Mouse (Mus musculus): Measurements from ENCODE around the gene Zkscan17.

The Zkscan17 gene

DNA sequence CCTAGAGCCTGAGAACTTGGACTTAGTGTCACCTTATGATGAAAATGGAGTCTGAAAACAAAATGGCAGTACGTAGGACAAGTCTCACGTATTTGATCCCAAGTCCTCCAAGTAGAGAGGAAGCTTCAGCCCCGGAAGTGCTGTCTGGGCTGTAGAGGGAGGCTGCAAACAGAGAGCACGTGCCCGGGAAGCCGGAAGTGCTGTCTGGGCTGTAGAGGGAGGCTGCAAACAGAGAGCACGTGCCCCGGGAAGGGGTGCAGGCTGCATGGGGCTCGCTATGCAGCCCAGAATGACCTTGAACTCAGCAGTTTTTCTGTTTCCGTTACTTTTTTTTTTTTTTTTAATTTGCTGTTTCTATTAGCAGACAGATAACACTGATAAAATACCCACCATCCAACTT, 8.3 kb downstream of the Zkscan17 start:
- DNase-seq (ENCODE audit: low spot score): no peak

DNA sequence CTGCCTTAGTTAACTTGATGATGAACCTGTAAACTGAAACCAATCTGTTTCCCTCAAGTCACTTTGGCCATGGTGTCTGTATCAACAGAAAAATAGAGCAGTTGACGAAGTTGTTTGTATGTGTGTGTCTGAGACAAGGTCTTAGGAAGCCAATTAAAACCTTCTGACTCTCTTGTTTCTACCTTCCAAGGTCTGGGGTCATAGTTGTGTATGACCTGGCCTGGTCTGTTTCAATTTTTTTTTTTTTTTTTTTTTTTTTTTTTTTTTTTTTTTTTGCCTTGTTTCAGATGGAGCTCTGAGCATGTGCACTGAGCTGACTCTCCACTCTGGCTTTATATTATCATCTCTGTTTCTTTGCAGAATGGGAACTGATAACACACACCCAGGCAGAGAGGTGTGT, 9.1 kb downstream of the Zkscan17 start:
- DNase-seq (ENCODE audit: low spot score): no peak

DNA sequence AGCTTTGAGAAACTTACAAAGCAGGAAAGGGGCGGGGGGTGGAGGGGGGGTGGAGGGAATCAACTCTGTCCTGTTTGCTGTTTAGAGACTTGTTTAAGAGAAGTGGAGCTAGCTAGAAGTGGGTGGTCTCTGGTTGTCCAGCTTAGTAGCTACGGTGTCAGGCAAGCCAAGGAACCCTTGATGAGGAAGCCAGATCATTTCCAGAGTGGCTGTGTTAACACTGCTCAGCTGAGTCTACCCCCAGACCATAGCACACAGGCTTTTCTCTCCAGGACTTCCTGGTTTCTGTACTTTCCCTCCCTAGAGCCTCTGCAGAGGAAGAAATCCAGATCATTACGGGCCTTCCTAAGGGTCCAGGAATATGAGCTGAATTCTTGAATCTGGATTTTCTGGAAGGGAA, 11.8 kb downstream of the Zkscan17 start:
- no peak for DNase-seq (ENCODE audit: low spot score)

DNA sequence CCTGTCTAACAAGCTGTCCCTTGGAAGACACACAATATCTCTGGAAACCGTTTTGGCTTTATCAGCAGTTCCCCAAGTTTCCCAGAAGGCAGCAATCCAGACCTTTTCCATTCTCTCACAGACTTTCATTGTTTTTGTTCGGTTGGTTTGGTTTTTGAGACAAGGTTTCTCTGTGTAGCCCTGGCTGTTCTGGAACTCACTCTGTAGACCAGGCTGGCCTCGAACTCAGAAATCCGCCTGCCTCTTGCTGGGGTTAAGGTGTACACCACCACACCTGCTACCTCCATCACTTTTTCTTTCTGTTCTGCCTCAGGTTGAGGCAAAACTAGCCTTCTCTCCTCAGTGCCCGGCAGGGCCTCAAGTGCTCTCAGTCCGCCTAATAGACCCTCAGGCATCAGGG, 12.2 kb downstream of the Zkscan17 start:
- DNase-seq (ENCODE audit: low spot score): no peak

DNA sequence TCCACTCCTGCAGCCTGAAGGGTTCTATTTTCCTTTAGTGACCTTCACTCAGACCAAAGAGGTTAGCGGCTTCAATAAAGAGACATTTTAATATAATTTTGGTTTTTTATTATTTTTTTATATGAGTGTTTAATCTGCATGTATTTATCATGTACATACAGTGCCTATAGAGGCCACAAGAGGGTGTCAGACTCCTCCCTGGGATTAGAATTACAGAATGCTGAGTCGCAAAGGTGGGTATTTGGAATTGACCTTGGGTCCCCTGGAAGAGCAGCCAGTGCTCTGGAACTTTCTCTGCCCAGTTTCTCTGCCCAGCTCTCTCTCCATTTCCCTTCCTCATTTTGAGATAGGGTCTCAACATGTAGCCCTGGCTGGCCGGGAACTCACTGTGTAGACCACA, 13.0 kb downstream of the Zkscan17 start:
- DNase-seq (ENCODE audit: low spot score): no peak

DNA sequence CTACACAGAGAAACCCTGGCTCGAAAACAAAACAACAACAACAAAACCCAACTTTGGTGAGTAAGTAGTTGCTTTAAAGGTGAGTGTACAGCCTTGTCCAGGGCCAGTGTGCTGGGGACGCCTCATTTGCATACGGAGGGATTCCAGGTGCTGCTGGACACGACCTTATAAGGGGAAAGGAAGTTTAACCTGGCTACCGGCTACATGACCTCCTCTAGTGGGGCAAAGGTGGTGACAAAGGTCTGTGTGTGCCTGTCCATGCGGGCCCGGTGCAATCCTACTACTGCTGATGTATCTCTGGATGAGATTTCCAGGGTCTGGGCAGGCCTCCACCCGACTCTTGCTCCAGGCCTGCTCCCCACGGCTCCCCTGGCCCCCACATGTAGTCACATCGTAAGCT, 13.8 kb downstream of the Zkscan17 start:
- DNase-seq (ENCODE audit: low spot score): no peak

DNA sequence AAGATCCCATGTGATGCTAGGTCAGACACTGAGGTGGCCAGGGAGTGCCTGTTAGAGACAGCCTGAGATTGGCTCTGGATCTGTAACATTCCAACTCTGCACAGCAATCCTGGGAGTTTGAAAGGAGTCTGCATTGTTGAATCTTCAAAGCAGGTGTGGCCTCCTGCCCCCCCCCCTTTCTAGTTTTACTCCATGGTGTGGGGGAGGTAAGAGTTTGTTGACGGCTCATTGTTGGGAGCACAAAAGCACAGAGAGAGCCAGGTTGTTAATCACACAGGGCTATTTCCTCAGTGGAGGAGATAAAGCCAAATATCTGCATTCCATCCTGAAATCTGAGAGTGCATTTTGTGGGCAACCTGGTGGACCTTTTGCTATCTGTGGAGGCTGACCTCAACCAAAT, 15.0 kb downstream of the Zkscan17 start:
- no peak for DNase-seq (ENCODE audit: low spot score)

DNA sequence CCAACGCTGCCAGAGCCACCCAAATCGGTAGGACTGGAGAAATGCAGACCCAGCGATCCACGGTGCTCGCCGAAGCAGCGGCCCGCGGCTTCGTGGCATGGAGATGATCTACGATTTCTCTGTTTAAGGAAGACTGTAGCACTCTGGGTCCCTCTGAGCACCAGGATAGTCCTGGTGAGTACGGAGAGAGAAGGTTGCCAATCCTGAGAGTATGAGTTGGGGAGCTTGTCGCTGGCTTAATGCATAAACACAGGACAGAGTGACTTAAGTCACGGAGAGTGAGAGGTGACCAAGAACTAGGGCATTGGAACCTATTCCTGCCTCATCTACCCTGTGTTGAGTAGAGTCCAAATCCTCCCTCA, 19.9 kb downstream of the Zkscan17 start:
- DNase-seq (ENCODE audit: low spot score): no peak

DNA sequence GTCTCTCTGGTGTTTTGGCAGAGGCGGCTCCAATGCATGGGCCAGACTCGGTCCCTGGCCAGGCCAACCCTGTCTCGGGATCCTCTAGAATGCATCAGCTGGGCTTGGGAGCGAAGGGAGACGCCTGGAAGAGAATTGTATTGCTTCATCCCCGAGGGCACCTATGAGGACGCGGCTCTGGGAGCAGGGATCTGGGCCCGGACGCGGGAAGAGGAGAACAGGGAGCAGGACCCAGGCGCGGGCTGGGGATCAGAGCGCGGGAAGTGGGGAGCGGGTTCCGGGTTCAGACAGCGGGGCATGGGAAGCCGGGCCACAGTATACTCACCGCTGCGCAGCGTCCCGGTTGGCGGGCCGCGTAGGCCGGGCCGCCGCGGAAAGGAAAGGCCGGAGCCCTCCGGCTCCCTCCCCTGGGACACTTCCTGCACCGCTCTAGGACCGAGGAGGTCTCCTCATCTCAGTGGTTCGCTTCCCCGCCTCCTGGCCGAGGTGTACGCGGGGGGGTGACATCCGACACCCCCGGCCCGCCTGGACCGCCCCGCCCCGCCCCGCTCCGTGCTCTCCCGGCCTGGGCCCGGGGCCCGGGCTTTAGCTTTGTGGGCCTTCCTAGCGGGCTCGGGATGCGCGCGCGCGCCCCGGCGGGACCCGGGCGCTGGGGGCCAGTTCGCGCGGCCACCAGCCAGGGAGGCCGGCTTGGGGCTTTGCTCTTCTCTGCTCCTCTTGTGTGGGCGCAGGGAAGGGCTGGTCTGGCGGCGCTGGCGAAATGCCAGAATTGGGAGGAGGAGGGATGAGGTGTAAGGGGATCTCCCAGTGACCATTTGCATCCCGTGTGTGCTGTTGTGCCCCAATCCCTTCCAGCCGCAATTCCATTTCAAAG, 20.5 kb downstream of the Zkscan17 start:
- peak; percentile 89 for DNase-seq (ENCODE audit: low spot score)

DNA sequence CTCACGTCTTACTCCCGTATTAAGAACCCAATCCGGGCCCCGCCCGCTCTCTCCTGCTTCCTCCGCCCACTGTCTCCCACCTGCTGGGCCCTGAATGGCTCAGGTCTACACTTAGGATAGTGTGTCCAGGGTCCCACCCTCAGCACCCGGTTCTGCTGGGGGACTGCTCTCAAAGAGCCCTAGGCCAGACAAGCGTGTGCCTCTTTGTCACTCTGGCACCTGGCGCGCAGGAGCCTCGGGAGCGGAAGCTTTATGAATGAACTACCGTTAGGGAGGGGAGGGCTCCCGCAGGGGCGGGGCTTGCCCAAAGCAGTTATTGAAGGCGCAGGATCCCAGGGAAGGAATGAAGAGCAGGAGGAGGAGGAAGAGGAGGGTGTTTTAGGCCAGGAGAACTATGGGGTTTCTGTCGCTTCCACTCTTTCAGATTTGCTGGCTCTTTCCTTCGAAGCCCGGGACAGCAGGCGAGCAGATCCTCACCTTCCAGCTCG, 21.2 kb downstream of the Zkscan17 start:
- peak; percentile 53 for DNase-seq (ENCODE audit: low spot score)

DNA sequence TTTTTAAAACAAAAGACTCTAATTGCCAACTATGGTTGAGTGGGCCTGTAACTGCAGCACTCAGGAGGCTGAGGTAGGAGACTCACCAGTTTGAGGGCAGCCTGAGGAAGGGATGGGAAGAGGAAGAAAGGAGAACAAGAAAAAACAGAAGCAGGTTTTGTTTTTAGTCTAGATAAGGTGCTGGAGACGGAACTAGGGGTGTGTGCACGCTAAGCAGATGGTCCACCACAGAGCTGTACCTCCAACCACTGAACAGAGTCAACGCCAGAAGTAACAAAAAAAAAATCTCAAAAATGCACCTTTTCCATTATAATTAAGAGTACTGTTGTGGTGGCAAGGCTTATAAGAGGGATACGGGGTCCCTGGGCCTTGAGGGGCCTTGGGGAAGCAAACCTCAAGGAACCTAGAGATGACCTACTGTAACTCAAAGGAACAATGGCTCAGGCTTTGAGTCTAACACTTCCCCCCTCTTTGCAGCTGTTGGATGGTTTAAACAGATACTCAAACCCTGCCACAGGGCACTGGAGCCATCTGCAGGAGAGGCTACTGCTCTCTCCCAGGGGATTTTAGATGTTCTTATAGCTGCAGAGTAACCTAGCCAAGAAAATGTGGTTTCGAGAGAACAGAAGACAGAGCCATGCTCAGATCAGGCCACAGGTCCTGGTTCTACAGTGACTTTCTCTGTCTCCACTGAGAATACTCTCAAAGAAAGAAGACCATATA, 24.4 kb downstream of the Zkscan17 start:
- no peak for DNase-seq (ENCODE audit: low spot score)

DNA sequence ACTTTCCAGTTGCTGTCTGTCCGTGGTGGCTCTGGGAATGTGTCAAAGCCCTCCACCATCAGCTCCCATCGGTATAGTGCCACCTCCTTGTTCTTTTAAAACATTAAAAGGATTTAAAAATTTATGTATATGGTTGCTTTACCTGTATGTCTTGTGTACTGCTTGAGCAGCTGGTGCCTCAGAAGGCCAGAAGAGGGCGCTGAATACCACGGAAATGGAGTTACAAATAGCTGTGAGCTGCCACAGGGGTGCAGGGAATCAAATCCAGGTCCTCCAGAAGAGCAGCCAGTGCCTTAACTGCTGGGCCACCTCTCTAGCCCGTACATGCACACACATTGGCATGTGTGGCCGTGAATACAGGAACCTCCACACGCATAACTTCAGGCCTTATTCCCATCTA, 28.8 kb downstream of the Zkscan17 start:
- DNase-seq (ENCODE audit: low spot score): no peak

DNA sequence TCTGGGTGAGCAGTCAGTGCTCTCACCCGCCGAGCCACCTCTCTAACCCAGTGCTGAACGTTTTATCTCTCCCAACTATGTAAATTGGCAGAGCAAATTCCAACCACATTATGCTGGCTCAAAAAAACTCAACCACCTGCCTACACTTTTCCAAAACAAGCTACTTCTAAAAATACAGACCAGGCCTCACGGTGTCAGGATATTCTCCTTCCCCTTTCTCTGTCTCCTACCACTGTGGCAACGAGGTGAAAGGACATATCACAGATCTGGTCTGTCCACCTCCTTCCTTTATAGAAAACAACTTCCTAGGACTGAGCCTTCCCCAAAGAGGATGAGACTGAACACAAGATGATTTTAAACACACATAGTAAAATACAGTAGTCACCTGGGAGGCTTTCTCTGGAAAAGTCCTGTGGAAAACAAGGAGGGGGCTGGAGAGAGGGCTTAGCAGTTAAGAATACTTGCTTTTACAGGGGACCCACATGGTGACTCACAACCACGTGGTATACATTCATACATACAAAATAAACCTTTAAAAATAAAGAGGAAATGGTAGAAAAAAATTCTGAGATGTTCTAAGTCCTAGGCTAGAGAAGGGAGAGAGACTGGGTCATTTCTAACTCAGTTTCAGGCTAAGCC, 29.8 kb downstream of the Zkscan17 start:
- DNase-seq (ENCODE audit: low spot score): no peak

DNA sequence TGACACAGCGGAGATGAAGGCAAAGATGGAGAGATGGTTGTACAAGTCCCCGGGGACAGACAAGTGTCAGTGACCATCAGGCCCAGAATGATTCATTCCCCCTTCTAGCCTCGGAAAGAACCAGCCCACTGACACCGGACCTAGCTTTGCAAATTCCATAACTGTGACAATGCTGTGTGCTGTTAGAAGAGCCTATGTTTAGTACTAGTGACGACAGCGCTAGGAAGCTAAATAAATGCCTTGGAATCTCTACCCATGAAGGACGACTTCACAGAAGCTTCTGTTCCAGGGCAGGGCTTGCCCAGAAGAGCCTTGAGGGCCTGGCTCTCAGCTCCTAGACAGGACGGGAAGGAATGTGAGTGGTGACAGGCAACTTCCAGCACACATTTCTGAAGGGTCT, 40.3 kb downstream of the Zkscan17 start:
- DNase-seq (ENCODE audit: low spot score): no peak

DNA sequence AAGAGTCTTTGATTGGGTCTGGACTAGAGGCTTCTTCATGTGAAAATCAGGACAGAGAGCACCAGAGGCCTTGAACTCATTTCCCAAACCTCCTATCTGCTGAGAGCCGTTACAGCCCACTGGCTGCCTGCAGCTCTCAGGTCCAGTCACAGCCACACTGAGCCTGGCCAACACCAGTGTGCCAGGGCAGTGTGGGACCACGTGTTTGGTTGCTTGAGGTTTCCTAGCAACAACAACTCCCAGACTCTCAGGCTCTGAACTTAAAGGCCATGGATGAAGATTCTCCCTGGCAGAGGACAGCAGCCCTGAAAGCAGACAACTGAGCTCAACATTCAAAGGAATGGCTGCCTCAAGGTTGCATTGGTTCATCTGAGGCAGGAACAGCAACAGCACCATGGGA, 40.9 kb downstream of the Zkscan17 start:
- DNase-seq (ENCODE audit: low spot score): no peak

DNA sequence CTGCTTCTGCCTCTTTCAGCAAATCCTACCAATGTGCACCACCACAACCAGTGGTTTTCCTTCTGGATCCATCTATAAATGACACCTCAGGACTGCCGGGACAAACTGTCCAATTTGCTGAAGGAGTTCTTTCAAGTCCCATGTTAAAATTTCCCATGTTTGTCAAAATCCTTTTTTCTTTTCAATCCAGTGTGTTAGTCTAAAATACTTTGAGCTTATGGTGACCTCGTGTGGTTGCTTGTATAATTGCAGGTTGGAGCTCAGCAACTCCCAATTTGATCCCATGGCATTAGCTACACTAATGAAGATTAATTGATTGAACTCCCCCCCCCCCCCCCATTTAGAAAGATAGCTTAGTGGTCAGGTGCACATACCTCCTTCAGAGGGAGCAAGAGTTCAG, 43.3 kb downstream of the Zkscan17 start:
- no peak for DNase-seq (ENCODE audit: low spot score)

DNA sequence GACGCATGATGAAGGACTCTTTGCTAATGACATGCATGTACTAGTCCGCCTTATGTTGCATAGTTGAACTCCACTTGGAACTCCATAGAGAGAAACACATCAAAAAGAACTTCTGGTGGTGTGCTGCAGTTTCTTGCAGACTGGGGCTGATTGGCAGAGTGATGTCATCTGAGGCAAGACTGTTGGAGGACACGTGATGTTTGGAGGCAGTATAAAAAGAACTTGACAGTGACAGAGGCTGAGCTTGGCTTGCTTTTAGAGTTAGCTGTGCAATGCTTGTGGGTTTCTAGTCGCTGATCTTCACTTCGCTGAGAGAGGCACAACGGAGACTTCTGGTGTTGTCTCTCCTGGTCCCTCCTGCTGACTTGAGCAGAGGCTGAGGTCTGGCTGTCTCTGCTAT, 49.3 kb downstream of the Zkscan17 start:
- no peak for DNase-seq (ENCODE audit: low spot score)

DNA sequence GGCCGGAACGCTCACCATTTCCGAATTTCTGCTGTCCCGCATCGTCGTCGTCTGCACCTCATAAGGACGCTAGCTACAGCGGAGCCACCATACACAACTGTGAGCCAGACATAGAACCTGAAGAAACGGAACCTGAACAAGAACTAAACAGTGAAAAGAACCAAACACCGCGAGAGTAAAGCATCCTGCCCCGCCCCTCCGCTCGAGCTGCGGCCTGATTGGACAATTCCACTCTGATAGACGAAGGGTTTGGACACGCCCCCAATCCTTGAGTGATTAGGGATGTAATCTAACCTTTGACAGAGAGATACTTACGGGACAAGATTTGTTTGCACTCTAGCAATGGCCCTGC, 54.2 kb downstream of the Zkscan17 start, which contains the start of gene Zfp867:
Gene Zfp867 (minus strand): TSS at position 149 of the 352 bp plus-strand sequence.
- DNase-seq (ENCODE audit: low spot score): peak; percentile 73

DNA sequence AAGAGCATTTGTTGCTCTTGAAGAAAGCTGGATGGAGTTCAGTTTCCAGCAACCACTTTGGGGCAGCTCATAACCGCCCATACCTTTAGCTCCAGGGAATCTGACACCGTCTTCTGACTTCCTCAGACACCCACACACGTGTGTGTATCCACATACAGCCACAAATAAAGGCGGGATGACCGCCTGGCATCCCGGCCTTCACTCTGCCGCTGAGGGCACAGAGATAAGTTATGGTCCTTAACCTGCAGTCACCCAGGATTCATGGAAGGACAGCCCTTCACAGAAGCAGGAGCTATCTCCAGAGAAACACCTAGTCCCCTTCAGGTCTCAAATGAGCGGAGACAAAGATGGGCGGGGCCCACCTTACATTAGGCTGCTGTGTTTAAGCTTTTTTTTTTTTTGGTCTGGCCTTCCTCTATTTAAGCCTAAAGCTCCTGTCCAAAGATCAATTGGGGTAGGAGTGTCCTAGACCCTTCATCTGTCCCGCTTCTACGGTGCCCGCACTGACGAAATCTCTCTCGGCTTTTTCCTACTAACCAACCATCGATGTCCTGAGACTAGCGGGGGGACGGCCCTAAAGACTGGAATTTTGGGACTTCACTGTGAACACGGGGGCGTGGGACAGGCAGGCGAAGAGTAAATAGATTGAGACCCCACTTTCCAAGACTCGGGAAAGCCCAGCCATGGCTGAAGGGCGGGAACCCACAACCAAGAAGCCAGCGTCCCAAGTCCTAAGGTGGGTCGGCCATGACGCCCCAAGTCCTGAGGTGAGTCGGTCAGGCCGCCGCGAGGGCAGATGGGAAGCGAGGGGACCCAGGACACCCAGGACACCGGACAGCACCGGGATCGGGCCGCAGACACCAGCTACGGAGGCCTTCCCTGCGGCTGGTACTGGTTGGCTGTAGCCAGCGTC, 54.9 kb downstream of the Zkscan17 start:
- DNase-seq (ENCODE audit: low spot score): no peak

DNA sequence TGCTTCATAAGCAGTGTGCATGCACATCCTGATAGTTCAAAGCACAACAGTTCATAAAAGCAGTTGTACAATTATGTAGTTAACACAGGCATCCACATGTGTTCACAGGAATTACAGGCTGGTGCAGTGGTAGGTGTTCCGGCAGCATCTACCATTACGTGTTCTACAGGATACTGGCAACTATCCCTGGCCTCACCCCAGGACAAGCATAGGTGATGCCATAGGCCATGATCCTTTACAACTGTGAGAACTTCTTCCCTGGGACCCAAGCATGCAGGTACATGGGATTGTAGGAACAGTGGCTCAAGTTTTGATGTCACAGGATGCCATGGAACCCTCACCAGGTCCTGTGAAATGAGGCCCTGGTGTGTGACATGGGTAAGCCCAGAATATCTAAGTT, 66.1 kb downstream of the Zkscan17 start:
- DNase-seq (ENCODE audit: low spot score): no peak

DNA sequence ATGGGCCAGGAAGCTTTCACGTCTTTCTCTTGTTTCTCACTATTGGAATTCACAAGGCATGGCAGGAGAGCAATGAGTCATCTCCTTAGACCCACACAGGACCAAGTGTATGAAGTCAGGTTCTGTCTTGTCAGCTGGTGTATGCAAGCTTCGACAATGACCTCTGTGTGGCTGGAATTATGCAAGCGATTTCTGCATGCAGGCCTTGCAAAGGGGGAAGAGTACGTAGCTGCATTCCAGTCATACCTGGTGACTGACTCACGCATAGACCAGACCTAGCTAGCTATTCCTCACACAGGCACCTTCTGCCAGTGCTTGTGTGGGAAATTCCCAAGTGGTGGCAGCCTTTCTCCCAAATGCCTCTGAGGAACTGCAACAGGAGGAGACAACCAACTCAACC, 67.6 kb downstream of the Zkscan17 start:
- peak; percentile 40 for DNase-seq (ENCODE audit: low spot score)

DNA sequence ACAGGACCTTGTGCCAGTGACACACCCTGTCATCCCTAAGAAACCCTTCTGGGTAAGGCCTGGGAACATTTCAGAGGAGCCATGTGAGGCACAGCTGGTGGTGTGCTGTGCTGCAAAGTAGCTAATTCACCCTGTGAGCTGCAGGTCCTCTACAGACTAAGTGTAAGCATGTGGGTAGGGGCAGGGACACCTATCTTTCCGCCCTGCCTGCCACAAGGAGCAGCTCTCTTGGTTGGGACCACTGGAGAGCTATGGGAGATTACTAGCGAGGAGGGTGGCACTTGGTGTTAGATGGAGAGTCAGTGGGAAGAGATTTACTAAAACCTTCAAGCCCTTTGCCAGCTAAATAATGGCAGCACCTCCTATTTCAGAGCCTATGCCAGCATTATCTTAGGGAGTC, 69.7 kb downstream of the Zkscan17 start:
- no peak for DNase-seq (ENCODE audit: low spot score)

Data from ovary, adult 18-20 months (tissue).